Mouse (Mus musculus) kidney, postnatal 4 days (tissue): ENCODE results near the gene Nemp2.
A peak's percentile ranks its signal among the peaks of the same experiment; 100 is the strongest.
"Not testable (repeated sequence)": the region's sequence is repeated elsewhere in the genome, so short reads cannot be mapped to it uniquely, and the experiment has no call there.

Experiments
- DNase-seq, 2 experiments: peaks; one replicate each; pipeline ENCODE4 v3.0.0; 2021; ENCODE audit warnings: mixed read lengths in 2 of 2

Gene Nemp2

DNA sequence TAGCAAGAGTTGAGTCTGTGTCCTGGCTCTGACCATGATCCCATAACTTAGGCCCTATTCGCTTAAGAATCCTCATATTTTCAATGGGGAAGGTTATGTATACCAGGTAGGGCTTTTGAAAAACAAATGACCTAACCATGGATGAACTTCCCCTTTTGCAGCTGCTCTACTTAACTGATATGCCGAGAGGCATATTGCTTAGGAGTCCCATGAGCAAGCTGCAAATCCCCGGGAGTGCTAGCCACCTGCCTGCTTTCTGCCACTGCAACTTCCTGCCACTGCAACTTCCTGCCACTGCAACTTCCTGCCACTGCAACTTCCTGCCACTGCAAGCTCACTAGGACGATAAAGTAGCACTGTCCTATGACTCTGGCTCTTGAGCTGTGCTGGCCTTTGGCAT is 24.6 kb downstream of the Nemp2 start:
- no peak for DNase-seq

DNA sequence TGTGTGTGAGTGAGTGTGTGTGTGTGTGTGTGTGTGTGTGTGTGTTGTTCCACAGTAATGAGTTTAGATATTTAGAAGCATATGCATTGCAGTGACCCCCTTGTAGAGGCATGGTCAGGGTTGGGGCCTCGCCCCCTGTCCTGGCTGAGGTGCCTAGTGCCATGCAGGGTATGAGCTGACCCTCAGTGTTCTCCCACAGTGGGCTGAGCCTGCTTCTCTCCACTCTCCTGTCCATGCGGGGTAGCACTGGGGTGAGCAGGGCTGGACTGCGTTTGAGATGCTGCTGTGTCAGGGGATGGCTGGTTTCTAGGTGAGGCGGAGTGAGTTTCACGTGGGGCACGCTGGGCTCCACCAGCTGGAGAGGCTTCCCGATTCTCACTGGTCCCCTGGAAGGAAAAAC is 27.7 kb downstream of the Nemp2 start:
- no peak for DNase-seq

DNA sequence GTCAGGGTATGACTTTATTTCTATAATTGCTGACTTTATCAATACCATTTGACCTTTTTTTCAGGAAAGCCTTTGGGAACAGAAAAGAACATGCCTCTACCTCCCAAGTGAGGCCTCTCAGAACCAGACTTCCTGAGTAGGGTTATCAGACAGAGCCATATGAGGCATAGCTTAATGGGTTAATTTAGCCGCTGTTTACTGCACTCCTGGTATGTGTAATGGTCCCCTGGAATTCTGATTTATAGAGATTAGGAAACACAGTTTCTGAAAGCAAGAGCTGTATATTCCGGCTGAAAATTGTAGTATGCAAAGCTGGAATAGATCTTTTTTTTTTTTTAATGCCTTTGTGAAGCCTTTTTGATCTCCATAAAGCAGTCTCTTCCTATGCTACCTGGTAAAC is 29.8 kb downstream of the Nemp2 start:
- DNase-seq, result no peak

DNA sequence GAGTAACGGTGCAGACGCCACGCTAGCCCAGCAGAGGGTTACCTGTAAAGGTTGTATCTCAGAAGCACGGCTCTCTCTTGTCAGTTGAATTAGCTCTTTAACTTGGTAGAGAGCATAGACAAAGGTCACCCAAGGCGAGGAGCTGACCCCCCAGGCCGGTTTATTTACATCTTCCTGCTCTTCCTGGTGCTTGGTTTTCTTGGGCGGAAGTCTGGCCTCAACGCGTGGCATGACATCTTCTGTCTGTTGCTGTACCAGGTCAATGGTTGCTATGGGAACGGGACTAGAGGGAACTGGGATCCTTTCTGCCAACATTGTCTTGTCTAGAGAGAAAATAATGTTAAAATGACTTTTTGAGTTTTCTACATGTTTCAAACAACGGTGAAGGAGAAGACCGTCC is 30.3 kb downstream of the Nemp2 start:
- DNase-seq, result no peak

DNA sequence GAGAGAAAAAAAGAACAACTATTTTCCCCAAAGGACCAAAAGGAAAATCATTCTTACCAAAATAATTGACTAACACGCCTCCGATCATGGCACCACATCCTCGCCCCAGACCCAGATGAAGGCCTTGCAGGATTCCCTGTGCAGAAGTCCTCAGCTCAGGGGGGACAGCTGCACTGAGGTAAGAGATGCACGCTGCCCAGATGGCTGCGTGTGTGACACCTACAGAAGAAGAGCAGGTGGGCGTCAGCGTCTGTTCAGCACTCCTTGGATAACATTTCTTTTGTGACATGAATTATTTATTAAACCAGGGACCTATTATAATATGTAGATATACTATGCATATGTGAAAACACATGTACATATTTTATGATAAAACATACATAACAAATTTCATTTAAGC is 32.7 kb downstream of the Nemp2 start:
- DNase-seq, result no peak

- DNase-seq, result no peak
Observed at GRCm38 (mm10) chr1:52668743-52669323, 38.3 kb downstream of the Nemp2 start.

DNA sequence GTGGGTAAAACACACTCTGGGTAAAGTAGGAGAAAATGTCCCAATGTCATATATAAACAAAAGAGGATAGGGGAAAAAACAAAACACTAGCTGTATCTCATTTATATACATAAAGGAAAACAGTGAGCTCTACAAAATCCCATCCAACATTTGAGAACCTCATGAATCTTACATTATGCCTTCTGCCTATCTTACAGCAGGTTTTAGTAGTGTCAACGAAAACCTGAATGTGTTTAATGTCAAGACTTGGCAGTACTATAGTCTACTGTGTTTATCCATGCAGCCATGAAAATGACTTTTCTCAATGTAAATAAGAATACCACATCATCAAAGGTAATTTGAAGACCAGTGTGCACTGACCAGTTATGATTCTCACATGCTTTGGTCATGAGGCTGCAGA is 39.4 kb downstream of the Nemp2 start:
- no peak for DNase-seq

GRCm38 (mm10) chr1:52675561-52676551 is 45.4 kb downstream of the Nemp2 start:
- DNase-seq, result peak in 1 of 2 experiments; percentile 31

GRCm38 (mm10) chr1:52676621-52677020 is 46.1 kb downstream of the Nemp2 start:
- DNase-seq, result peak; percentile 59 to 67

GRCm38 (mm10) chr1:52683550-52683949 is 53.0 kb downstream of the Nemp2 start:
- no peak for DNase-seq

DNA sequence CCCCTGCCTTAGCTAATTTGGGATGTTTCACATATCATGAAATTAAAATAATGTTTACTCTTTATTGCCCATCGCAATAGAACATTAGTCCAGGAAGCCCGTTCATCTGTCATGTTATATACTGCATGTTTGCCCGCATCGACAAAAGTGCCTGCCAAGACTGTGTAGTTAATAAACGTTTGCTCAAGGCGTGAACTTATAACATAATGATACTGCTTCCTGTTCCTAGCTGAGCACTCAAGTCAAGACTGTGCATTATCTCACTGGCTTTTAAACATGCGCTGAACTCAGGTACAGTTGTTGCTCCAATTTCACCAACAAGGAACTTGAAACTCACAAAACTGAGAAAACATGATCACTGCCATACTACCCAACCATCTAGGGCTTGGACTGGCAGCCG is 57.1 kb downstream of the Nemp2 start:
- no peak for DNase-seq

DNA sequence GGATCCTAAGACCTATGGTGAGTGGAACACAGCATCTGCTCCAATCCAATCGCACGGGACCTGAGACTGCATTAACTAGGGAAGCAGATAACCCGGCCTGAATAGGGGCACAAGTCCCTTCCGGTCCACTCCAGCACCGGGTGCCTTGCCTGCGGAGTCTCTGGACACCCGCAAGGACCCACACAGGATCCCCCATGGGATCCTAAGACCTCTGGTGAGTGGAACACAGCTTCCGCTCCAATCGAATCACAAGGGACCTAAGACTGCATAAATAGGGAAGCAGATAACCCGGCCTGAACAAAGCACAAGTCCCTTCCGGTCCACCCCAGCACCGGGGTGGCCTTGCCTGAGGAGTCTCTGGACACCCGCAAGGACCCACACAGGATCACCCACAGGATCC is 64.0 kb downstream of the Nemp2 start:
- DNase-seq, result not testable (repeated sequence)
